Mouse (Mus musculus) frontal cortex, postnatal 14 days (tissue): Measurements from ENCODE around the gene Lyg1.
"Not testable (repeated sequence)": the region's sequence is repeated elsewhere in the genome, so short reads cannot be mapped to it uniquely, and the experiment has no call there.

Experiments used
- DNase-seq, 2 experiments: peaks; one replicate each; pipeline ENCODE4 v3.0.0; 2022; ENCODE audit warnings: low spot score in 2 of 2

Gene Lyg1

DNA sequence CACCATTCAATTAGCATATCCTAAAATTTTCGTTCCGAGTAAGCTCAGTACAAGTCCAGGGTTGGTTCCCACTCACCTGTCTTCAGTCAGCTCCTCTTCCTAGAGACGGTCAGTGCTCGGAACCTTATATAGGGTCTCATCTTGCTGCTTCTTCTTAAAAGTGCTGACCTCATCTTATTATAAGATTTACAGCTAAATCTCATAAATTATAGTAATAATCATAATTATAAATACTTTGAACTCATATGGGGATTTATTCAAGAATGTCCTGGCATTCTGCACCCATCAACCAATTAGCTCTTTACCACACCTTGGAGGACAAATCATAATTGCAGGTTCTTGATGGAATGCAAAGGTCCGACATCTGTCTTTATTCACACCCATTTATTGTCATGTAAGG is at the start of gene Lyg1:
Gene Lyg1, minus strand, starts transcription at position 101 of the 400 bp plus-strand sequence.
- no peak for DNase-seq

- DNase-seq = no peak
Measured at GRCm38 (mm10) chr1:38006741-38007140, 49.2 kb upstream of the Lyg1 start.

- no peak for DNase-seq
Measured at GRCm38 (mm10) chr1:38003046-38003445, 45.5 kb upstream of the Lyg1 start.

DNA sequence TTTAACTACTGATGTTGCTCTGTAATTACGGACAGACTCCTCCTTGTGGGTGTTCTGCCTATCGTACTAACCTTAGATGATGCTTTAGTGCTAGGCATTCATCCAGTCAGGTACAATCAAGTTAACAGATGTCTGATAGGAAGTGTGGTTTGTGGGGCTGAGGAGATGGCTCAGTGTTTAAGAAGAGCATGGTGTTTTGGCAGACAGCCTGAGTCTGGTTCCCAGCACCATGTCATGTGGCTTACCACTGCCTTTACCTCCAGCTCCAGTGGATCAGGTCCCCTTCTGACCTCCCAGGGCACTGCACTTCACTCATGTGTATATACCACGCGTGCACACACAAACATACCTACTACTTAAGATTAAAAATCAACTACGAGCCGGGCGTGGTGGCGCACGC is 44.4 kb upstream of the Lyg1 start:
- DNase-seq = no peak

DNA sequence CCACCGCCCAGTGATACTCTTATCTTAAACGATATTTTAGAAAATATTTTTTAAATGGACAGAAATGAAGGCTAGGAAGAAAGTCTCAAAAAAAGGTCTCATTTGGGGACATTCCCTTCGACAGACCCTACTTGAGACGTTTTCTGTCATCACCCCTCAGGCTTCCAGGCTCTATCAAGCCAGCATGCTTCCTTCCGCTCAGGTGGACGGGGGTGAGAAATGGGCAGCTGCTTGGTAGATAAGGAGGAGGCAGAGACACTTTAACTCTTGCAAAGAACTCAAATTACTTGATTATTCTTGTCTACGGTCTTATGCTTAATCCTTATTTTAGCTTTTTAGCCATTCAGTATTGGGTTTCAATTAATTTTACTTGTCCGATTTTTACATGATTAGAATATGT is 43.3 kb upstream of the Lyg1 start:
- DNase-seq = no peak

GRCm38 (mm10) chr1:37999552-37999951 is 42.0 kb upstream of the Lyg1 start:
- DNase-seq = no peak

GRCm38 (mm10) chr1:37998371-37999199 is 41.0 kb upstream of the Lyg1 start:
- DNase-seq = no peak

DNA sequence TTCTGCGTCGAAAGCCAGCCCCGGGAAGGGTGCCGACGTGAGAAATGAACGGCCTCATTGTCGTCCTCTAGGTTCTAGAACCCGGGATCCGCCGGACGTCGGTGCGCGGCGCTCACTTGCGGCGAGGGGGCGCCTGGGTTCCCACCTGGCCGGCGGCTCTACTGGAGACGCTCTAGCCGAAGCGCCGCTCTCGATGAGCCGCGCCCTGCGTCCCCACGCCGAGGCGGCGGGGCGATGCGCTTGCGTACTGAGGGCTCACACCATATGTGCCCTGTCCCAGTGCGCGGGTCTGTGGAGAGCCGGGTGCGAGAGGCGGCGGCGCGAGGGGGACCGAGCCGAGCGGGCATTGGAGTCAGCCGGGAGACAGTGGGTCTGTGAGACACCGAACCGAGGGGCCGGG is 40.3 kb upstream of the Lyg1 start, which contains the start of the genes Txndc9 and Eif5b:
Gene Txndc9, minus strand, starts transcription at position 27 of the 400 bp plus-strand sequence.
Gene Eif5b, plus strand, starts transcription at position 144 of the 400 bp plus-strand sequence.
- peak; percentile 92 to 94 for DNase-seq

DNA sequence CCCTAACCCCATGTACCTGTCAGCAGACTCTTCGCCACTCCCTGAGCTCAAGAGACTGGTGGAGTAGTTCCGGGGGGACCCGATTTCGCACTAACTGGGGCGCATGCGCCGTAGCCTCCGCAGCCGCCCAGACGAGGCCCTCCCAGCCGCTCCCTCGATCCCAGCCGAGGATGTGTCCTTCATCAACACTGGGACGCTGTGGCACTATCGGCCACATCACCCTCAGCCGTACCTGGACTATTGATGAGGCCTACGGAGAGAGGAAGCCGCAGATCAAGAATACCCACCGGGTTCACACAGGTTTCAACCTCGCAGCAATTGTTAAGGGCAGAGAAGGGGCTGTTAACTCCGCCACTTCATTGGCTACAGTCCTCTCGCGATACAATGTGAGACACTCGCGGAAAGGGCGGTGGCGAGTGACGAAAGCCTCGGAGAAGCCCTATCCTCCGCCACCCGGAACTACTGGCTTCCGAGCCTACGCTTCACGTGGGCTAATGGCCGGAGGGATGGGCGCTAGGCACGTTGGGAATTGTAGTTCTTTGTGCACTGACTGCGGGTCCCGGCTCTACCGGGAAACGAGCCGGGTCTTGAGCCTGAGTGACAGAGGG is 39.4 kb upstream of the Lyg1 start:
- peak; percentile 97 to 99 for DNase-seq

DNA sequence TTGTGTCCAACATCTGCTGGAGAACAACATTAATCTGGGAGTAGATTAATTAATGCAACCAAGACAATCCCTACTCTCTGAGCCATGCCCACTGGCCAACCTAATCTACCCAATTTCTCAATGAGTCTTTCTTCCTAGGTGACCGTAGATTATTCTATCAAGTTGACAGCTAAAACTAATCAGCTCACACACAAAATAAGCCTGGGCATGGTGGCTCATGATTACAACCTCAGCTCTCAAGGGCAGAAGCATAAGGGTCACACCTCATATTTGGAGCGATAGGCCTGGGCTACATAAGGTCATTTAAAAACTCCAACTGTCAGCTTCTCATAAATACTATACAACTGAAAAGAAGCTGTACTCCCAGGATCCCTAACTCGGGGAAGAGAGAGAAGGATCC is 38.7 kb upstream of the Lyg1 start:
- no peak for DNase-seq

DNA sequence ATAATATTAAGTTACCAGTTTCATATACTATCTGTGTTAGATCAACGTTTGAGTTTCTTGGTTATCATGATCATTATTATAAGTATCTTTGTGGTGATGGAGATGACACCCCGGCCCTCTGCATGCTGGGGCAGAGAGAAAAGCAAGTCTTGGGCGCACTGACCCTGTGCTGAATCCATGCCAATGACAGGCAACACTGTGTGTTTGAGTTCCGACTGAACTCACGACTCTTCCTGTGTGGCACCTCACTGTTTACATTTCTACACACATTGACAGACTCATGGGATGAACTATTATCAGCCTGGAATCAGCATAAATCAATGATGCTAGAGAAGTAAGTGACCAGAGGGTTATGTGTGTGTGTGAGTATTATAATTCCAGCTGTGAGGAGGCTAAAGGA is 30.3 kb upstream of the Lyg1 start:
- DNase-seq = no peak

DNA sequence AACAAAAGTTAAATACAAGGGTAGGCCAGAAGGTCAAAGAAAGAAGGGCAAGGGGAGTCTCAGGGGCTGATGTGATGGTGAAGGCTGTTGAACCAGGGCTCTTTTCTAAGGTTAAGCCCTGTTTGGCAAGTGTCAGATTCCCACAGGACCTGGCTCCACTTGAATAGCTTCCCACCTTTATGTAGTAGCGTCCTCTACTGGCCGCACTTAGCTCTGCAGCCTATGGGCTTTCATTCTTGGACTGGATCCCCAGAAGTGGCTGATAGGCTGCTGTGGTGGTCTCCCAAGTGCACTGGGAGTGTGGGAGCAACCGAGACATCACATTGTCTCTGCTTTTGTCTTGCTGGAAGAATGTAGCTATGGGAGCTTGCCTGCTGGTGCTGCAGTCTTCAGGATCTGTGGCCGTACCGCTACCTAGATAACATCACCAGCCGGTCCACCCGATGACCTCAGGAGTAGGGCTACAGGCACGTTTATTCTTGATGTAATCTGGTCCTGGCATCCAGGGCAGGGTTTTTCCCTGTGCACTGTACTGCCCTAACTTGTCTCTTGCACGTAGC is 28.3 kb upstream of the Lyg1 start:
- DNase-seq = peak in 1 of 2 experiments; percentile 44

GRCm38 (mm10) chr1:37984326-37984725 is 26.8 kb upstream of the Lyg1 start:
- no peak for DNase-seq

DNA sequence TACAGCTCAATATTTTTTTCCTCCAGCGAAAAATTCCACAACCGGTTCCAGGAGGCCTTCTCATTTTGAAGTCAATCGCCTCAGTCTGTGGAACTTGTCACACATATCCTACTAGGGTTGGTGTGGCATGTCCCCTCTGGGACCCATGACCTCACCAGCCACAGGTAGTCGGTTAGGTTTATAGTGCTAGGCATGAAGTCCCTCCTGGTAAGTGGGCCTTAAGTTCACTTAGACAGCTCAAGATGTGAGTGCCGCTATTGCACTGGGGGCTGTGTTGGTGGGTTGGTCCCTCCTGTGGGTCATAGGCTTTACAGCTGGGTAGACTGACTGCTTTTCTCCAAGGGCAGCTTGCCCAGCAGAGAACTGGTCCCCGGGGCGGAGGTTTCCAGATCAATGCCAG is 19.7 kb upstream of the Lyg1 start:
- no peak for DNase-seq

DNA sequence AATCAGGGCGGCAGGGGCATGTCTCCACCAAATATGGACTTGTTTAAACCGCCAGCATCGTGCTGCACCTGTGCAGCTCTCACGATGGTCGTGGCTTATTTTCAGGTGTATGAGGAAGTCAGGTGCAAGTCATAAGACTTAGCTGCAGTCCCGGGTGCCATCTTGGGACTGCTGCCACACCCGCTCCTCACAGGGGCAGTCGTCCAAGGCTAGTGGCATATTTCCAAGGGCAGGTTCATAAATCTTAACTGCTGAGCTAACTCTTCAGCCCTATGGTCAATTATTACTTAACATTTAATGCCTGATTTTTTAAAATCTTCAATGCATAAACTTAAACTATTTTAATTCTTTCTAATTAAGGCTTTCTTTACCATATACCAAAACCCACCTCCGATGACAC is 19.1 kb upstream of the Lyg1 start:
- not testable (repeated sequence) for DNase-seq

- no peak for DNase-seq
Measured at GRCm38 (mm10) chr1:37971520-37971919, 14.0 kb upstream of the Lyg1 start.

DNA sequence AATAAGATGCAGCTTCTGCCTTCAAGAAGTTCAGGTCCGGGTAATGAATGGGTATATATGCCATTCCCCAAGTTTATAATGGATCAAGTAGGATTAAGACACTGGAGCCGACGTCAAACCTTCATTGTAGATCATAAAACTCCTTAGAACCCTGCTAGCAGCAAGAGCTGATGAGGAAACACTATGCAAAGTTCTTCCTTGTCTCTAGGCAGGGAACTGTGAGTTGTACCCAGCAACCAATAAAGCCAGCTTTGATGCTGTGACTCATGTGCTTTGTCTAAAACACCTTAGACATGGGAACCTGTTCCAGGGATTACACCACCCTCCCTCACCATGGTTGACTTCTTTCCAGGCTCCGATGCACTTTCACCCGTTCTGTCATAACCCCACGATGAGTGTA is 11.2 kb upstream of the Lyg1 start:
- no peak for DNase-seq

DNA sequence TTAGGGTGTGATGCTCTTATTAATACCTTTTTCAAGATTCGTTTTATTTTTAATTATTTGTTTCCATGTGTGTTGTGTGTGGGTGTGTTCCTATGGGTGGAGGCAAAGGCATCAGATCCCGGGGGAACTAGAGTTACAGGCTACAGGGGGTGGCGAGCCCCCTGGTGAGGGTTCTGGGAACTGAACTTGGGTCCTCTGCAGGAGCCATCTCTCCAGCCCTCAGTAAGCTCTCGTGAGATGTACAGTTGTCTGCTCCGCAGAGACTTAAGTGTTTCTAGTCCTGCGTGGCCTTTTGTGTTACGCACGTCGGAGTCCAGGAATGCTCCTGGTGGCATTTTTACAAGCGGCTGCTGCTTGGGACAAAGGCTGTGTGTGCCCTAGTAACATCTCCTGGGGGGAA is 8.0 kb upstream of the Lyg1 start:
- no peak for DNase-seq

DNA sequence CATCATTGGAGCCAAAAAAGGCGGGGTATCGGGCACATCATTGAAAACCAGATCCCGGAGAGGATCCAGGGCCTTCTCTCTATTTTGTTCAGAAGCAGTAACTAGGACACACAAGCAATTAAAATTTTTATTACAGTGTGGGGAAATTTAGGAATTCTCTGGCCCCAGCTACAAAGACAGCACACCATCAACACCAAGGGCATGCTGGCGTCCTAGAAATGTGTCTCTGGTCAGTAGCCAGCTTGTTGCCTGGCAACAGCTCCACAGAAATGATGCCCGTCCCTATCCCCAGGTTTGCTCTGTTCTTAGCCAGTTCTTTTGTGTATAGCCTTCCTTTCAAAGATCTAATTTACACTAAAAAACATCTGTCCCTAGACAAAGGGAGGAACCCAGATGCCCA is 1.9 kb upstream of the Lyg1 start:
- DNase-seq = peak in 1 of 2 experiments; percentile 8

- no peak for DNase-seq
Measured at GRCm38 (mm10) chr1:37958516-37958915, 957 bp upstream of the Lyg1 start.

GRCm38 (mm10) chr1:37956690-37957431 is 698 bp downstream of the Lyg1 start:
- peak; percentile 12 to 16 for DNase-seq

DNA sequence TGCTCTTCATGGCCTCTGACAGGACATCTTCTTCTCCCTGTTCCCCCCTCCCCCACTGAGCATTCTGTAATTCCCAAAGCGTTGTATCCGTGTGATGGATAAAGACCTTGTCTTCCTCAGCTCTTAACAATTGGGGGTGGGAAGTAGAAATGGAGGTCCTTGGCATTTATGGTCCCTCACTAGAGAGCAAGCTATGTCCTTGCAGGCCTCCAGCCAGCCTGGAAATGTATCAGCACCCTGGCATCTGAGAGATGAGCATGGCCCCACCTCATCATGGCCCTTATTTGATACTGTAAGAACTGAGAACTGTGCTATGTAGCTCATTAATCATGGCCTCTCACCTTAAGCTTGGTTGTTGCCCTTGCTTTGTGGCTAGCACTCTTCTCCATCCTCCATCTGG is 2.3 kb downstream of the Lyg1 start:
- DNase-seq = no peak
